Mouse (Mus musculus) MN1 (cell line): ENCODE results near the gene Aspdh.

Experiments used
- DNase-seq: peaks from one replicate; pipeline ENCODE4 v3.0.0-alpha.2; 2016; ENCODE audit warnings: low spot score

Aspdh gene

DNA sequence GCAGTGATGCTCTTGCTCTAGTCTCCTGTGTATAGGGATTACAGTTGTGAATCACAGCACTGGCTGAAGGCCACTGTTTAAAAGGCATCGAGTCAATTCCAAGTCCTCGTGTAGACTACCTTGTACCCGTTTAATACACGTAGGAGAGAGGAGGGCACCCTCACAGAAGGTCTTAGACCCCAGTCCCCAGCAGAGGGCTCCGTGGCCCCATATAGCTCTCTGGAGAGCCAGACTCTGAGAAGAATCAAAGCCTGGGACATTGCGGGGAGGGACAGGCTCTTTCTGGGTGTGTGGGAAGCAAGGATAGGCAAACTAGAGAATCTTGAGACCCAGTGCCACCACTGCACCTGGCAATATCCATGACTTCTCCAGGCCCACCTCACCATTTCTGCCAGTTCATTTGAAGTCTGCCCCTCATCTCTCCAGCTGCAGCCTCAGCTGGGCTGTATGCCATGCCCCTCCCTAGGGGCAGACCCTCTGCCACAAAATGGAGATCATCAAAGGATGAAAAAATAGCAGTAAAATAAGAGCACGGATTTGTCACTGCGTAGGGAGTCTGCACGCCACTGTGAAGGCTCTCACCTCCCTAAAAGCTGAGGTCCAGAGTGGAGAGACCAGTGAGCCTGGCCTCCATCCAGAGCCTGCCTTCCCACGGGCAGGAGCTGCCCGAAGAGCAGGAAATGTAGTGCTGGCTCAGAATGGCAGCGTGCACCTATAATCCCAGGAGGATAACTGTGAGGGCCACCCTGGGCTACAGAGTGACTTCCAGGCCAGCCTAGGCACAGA, 18.9 kb upstream of the Aspdh start:
- DNase-seq: no peak

DNA sequence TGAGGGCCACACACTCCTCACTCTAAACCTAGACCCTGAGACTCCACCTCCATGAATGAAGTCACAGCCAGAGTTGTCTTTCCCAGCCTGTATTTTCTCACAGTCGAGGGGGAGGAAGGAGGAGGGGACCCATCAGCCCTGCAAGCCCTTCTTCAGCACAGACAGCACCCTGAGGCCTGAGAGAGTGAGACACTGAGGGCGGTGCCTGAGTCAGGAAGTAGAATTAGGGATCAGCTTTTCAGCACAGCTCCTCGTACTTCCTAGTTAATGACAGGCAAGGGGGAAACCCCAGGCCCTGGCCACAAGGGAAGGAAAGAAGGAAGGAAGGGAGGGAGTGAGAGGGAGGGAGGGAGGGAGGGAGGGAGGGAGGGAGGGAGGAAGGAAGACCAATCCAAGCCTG, 11.9 kb upstream of the Aspdh start:
- no peak for DNase-seq

DNA sequence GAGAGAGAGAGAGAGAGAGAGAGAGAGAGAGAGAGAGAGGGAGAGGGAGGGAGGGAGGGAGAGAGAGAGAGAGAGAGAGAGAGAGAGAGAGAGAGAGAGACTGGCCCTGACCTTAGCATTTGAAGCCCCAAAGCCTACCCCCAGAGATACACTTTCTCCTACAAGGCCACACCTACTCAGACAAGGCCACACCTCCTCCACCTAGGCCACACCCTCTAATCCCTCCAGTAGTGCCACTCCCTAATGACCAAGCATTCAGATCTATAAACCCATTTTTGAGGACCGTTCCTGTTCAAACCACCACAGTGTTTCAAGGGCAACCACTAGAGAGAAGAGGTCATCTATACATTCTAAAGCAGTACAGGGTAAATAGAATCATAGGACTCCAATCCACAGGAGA, 8.9 kb upstream of the Aspdh start:
- no peak for DNase-seq

DNA sequence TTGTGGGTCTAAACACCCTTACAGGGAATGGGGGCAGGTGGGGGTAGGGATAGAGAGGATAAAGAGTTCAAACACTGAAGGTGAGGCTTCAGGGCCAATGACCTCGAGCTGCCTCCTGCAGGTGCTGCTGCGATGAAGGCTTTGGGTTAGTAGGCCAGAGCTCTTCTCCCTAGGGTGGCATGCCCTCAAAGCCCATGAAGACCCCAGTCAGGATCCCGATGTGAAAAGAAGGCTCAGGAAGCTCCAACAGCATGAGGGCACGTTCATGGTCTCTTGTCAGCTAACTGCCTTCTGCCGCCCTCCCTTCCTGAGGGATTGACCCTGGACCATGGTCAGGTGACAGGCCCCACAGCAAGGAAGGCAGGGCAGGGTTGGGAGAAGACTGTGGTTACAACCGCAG, 5.1 kb upstream of the Aspdh start:
- no peak for DNase-seq

DNA sequence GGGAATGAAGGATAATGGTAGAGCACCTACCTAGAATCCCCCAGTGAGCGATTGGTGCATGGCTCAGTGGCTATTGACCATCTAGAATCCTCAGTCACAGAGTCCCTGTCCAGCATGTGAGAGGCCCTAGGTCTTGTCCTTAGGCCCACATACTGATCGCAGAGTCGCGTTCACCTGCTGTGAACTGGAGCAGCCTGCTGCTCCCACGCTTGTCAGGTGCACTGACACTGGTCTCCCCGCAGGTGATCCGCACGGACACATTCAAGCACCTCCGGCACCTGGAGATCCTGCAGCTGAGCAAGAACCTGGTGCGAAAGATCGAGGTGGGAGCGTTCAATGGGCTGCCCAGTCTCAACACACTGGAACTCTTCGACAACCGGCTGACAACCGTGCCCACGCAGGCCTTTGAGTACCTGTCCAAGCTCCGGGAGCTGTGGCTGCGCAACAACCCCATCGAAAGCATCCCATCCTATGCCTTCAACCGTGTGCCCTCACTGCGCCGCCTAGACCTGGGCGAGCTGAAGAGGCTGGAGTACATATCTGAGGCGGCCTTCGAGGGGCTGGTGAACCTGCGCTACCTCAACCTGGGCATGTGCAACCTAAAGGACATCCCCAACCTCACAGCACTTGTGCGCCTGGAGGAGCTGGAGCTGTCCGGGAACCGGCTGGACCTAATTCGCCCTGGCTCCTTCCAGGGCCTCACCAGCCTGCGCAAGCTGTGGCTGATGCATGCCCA, 4.3 kb upstream of the Aspdh start:
- DNase-seq: no peak

DNA sequence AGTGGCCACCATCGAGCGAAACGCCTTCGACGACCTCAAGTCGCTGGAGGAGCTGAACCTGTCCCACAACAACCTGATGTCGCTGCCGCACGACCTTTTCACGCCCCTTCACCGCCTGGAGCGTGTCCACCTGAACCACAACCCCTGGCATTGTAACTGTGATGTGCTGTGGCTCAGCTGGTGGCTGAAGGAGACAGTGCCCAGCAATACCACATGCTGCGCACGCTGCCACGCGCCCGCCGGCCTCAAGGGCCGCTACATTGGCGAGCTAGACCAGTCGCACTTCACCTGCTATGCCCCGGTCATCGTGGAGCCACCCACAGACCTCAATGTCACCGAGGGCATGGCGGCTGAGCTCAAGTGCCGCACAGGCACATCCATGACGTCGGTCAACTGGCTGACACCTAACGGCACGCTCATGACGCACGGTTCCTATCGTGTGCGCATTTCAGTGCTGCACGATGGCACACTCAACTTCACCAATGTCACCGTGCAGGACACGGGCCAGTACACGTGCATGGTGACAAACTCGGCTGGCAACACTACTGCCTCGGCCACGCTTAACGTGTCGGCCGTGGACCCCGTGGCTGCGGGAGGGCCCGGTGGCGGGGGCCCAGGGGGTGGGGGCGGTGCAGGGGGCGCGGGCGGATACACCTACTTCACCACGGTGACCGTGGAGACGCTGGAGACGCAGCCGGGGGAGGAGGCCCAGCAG, 3.5 kb upstream of the Aspdh start:
- DNase-seq: no peak

DNA sequence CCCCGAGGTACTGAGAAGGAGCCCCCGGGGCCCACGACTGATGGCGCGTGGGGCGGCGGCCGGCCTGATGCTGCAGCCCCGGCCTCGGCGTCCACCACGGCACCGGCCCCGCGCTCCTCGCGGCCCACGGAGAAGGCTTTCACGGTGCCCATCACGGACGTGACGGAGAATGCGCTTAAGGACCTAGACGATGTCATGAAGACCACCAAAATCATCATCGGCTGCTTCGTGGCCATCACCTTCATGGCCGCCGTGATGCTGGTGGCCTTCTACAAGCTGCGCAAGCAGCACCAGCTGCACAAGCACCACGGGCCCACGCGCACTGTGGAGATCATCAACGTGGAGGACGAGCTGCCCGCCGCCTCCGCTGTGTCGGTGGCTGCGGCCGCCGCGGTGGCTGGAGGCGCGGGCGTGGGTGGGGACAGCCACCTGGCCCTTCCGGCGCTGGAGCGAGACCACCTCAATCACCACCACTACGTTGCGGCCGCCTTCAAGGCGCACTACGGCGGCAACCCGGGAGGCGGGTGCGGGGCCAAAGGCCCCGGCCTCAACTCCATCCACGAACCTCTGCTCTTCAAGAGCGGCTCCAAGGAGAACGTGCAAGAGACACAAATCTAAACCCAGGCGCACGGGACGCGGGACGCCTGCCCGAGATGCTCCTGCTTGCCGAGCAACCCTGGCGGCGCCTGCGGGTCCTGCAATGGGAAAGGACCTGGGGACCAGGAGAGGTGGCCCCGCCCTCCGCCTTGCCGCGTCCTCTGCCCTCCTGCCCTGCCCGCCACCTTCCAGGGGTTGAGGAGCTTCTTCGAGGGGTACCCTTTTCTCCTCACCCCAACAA, 2.8 kb upstream of the Aspdh start:
- no peak for DNase-seq

DNA sequence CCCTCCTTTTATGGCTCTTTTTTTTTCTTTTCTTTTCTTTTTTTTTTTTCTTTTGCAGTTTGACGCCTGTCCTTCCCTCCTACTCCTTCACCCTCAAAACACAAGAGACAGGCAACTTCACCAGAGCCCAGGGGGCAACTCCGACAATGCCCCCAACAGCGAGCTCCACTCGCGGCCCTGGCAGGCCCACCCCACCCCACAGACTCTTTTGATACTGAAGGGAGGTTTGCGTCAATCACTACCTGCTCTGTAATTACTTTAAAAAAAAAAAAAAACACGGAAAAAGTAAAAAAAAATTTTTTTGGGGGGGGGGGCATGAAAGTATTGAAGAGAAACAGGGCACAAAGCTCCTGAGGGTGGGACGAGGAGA, 2.1 kb upstream of the Aspdh start:
- no peak for DNase-seq

DNA sequence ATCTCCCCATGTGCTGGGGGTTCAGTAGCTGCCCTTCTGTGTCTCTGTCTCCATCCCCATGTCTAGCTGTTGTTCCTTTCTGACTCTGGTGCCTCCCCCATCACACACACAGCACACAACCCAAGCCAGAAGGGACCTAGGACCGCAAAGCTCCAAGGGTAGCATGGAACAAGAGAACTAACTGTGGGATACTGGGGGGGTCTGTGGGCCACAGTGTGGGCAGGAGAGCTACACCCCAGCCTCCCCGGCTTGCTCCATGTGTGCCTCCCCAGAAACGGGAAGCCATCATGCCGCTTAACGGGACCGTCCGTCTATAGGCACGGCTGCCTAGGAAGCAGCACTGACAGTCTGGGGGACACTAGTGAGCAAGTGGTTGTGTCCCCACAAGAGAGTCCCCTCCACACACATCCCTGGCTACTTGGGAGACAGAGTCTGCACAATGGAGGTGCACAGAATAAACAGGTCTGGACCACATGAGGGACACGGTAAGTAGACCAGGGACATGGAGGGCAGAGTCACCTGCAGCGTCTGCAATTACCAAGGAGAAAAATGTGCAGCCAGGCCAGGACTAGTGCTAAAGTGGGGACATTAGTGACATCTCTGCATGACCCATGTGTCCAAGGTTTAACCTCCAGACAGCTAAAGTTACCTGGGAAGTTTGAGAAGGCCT, 1.5 kb upstream of the Aspdh start:
- DNase-seq: no peak

DNA sequence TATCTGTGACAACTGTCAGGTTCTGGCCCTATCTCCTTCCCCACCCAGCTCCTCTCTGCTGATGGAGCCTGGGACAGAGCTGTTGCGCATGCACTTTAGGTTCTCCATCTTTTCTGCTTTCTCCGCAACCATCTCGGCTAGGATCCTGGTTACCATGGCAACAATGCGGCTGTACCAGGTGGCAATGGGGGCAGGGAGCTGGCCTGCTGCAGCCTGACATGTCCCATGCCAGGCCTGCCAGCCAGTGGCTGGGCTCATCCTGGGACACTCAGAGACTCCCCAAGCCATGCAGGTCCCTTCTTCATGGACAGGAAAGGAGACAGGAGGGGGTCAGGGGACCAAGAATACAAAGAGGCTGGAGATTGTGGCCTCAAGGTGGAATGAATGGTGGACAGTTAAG, 680 bp upstream of the Aspdh start:
- DNase-seq: peak; percentile 73

DNA sequence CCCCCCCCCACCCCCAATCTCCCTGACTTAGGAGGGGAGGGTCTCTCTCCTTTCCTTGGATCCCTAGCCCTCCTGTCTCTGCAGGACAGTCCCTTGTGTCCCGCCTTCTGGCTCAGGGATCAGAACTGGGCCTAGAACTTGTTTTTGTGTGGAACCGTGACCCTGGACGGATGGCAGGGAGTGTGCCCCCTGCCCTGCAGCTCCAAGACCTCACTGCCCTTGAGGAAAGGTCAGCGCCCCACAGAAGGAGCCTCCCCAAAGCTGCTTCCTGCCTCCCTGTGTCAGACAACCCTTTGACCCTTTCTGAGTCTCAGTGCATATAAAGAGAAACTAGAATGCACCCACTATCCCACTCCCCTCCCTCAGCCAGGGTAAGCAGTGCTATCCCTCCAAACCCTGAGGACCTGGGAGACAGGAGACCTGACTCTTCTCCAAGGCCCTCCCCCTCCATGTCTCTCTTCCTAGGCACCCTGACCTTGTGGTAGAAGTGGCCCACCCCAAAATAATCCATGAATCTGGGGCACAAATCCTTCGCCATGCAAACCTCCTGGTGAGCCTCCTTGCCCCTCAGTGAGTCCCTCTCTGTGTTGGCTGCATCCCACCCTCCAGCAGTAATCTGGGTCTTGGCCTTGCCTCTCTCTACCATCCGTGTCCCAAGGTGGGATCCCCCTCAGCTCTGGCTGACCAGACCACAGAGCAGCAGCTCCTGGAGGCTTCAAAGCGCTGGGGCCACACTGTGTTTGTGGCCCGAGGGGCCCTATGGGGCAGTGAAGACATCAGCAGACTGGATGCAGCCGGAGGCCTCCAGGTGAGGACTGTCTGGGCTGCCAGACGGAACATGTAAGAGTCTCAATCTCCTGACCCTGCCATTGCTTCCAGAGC, 1.1 kb downstream of the Aspdh start:
- DNase-seq: no peak

DNA sequence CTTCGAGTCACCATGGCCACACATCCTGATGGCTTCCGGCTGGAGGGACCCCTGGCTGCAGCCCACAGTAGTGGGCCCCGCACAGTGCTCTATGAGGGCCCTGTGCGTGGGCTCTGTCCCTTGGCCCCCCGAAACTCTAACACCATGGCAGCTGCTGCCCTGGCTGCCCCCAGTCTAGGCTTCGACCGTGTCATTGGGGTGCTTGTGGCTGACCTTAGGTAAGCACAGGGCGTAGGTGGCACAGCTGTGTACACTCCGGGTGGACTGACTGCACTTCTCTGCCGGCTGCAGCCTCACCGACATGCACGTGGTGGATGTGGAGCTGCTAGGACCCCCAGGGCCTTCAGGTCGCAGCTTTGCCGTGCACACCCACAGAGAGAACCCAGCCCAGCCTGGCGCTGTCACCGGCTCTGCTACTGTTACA, 1.7 kb downstream of the Aspdh start:
- no peak for DNase-seq

DNA sequence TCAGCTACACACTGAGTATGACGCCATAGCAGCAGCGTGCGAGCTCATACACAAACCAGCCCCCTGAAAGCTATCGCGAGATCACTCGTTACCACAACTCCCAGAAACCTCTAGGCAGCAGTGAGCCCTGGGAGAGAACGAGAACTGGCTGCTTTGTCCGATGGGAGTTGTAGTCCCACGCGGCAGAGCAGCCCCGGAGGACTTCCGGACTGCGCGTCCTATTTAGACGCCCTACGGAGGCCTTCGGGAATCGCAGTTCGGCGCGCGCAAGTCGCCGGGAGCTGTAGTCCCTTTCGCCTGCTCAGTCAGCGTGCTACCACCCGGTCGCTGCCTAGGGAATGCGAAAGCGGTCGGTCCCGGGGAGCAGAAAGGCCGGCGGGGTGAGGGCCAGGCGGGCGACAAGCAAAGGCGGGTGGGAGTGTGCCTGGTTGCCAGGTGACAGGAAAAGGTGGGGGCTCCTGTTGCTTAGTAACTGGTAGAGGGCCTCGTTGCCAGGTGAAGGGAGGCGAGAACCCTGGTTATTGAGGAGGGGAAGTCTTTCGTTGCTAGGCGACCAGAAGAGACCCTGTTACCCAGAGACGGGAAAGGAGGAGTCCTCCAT, 2.7 kb downstream of the Aspdh start, which contains the start of gene Josd2:
Gene Josd2 (plus strand): TSS at position 170 of the 601 bp plus-strand sequence.
- DNase-seq: peak; percentile 97

DNA sequence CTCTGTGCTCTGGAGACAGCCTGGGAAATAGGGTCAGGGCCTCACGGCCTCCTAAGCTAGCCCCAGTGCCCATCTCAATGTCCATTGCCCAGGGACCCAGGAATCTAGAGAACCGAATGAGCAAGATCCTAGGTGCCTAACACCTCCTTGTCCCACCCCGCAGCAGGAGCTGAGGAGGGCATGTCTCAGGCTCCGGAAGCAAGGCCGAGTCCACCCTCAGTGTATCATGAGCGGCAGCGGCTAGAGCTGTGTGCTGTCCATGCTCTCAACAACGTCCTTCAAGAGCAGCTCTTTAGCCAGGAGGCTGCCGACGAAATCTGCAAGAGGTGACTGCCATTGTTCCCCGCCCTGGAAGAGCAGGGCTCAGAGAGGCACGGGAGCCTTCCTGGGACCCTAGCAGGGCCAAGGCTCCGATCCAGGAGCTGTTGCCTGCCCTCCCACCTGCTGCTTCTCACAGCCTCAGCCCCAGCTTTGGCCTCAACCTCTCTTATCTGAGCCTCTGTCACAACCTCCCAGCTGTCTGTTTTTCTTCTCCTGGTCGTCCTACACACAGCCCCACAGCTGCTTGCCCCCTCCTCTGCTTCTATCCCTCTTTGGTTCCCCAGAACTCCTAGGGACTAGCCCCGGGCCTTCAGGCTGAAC, 3.6 kb downstream of the Aspdh start:
- DNase-seq: no peak

DNA sequence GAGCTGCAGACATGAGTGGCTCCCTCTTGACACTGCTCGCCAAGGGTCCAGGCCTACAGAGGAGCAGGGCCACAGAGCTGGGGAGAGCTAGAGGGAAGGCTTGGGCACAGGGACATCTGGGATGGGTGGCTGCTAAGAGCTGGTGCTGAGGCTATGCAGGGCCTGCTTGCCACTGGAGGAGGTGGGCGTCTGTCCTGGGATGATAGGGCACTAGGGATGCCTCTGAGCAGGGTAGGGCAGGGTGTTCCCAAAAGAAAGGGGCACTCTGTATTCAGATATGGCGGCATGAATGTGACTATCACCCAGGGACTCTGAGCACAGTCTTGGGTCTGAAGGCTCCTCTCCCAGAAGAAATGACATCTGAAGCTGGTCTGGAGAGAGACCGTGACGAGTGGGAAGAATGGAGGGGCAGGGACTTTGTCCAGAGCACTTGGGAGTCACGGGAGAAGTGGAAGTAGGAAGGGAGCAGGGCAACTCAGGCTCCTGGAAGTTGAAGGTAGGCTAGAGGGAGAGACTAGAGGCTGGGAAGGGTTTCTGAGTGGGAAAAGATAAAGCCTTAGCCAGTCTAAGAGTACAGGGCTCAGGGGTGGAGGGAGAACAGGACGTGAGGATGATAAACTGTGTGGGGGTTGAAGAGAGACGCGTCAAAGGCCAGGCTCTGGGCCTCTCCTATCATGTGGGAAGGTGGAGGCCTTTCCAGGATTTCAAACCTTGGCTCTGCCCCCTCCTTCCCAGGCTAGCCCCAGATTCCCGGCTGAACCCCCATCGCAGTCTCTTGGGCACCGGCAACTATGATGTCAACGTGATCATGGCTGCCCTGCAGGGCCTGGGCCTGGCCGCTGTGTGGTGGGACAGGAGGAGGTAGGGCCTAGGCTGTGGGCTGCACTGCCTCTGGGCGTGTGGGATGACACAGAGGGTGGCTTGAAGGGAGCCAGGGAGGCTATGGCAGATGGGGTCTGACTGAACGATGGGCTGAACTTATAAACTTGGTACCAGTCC, 4.8 kb downstream of the Aspdh start:
- DNase-seq: no peak

DNA sequence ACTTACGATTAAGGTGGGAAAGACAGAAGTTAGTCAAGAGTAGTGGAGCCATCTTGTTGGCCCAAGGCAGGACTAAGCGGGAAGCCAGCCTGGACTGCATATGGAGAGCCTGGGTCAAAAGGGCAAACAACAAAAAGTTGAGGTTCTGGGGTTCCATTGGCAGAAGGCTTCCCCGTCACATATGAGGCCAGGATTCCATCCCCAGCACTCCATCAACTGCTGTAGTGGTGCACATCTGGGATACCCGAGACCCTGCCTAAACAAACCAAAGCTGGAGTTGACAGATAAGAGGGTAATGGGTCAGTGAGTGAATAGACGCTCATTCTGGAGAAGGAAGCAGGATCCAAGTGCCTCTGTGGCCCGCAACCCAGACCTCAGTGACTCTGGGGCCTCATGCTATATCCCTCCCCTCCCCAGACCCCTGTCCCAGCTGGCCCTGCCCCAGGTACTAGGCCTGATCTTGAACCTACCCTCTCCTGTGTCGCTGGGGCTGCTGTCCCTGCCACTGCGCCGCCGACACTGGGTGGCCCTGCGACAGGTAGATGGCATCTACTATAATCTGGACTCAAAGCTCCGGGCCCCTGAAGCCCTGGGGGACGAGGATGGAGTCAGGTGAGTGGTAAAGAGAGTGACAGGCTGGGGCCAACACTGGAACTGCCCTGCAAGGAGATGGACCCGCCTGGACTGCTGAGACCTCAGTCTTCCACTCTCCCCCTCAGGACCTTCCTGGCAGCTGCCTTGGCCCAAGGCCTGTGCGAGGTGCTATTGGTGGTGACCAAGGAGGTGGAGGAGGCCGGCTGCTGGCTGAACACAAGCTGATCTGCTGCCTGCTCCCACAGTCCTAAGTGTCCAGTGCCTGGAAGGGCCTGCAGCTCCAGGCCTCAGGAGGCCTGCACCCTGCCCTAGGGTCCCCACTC, 5.8 kb downstream of the Aspdh start:
- DNase-seq: no peak

DNA sequence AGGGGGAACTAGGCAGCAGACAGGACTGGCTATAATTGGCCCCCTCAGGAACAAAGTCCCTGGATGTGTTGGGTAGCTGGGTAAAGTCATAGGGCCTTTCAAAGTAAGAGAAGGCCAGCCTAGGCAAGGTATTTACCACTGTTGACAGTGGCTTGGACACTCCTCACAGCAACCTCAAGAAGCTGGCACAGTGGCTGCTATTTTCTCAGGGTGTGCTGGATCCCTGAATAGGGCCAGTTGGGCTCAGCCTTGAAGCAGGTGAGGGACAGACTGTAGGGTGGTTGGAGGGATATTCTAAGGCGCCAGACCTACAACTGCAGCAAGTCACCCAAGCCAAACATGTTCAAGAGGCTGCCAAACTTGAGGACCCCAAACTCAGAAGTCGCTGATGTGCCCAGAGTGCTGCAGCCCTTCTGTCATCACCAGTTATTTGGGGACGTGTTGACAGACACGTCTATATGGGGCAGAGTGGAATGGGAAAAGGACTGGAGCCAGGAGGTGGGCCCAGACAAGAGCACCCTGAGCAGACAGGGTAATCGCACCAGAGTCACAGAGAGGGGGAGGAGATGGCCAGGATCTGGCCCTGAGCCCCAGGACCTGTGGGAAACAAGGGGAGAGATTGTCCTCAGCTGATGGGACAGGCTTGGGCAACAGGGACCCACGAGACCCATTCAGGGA, 6.8 kb downstream of the Aspdh start:
- no peak for DNase-seq
